In genomic region chr17:57058891-57059485, GRCm38 (mm10) we compare ENCODE assay signal across 8 mouse cellular contexts. TPM values are rescaled to one million over a fixed set of nuclear protein-coding genes. Genes with fewer than 3 reads are reported as not detected.
A peak's percentile ranks its signal among the peaks of the same experiment; 100 is the strongest.
DNase-seq lines count a peak whose midpoint lies in the region; ATAC-seq lines count a peak whose summit lies in the region.

Gene Crb3, plus strand, starts transcription at chr17:57059105.

- no peak for ATAC-seq in CD4-positive, CD25-positive, alpha-beta regulatory T cell, adult 4 months
- peak; percentile 2; the same call in 1 of the 2 replicates for ATAC-seq in forebrain, embryonic 13.5 days
- ATAC-seq in limb, embryonic 11.5 days (ENCODE audit: insufficient number of reproducible peaks, low FRiP score, low TSS enrichment, low read depth): 0 out of 2 replicates have a peak, but pooled peaks have one; percentile 2
- ATAC-seq in midbrain, embryonic 13.5 days: peak; percentile 28
- ATAC-seq in inflammation-experienced regulatory T-cells, adult 6 months: no peak

- H3K9ac ChIP-seq in forebrain, embryonic 13.5 days: peak within 1 kb of the TSS; percentile 81
- peak within 1 kb of the TSS; percentile 41 for H3K9ac ChIP-seq in limb, embryonic 11.5 days (ENCODE audit: low read length)
- peak within 1 kb of the TSS; percentile 85 for H3K9ac ChIP-seq in midbrain, embryonic 13.5 days (replicated peaks)

- H3K4me3 ChIP-seq in forebrain, embryonic 13.5 days: peak within 1 kb of the TSS; percentile 89
- H3K4me3 ChIP-seq in hindbrain, embryonic 10.5 days: peak within 1 kb of the TSS; percentile 74
- peak within 1 kb of the TSS; percentile 72 for H3K4me3 ChIP-seq in limb, embryonic 11.5 days (ENCODE audit: low read depth, low read length)
- H3K4me3 ChIP-seq in midbrain, embryonic 13.5 days (replicated peaks): peak within 1 kb of the TSS; percentile 89

- H3K36me3 ChIP-seq in forebrain, embryonic 13.5 days (ENCODE audit: poor library complexity, severe bottlenecking): peaks cover 28% of the 10 kb centered on the region
- peaks cover 31% of the 10 kb centered on the region for H3K36me3 ChIP-seq in hindbrain, embryonic 10.5 days
- no peaks in the 10 kb centered on the region for H3K36me3 ChIP-seq in limb, embryonic 11.5 days (ENCODE audit: control insufficient read depth, insufficient read depth, low read length)
- H3K36me3 ChIP-seq in midbrain, embryonic 13.5 days: peaks cover 33% of the 10 kb centered on the region

- peak within 1 kb of the TSS; percentile 82 for H3K27ac ChIP-seq in forebrain, embryonic 13.5 days
- H3K27ac ChIP-seq in hindbrain, embryonic 10.5 days: peak within 1 kb of the TSS; percentile 91
- no peak within 1 kb of the TSS for H3K27ac ChIP-seq in limb, embryonic 11.5 days (replicated peaks; ENCODE audit: low read depth, low read length)
- peak within 1 kb of the TSS; percentile 85 for H3K27ac ChIP-seq in midbrain, embryonic 13.5 days

- no peaks in the 10 kb centered on the region for H3K9me3 ChIP-seq in forebrain, embryonic 13.5 days (replicated peaks)
- no peaks in the 10 kb centered on the region for H3K9me3 ChIP-seq in hindbrain, embryonic 10.5 days
- H3K9me3 ChIP-seq in limb, embryonic 11.5 days (ENCODE audit: control insufficient read depth, low read length): no peaks in the 10 kb centered on the region
- no peaks in the 10 kb centered on the region for H3K9me3 ChIP-seq in midbrain, embryonic 13.5 days

- peak; percentile 19 for DNase-seq in CD4-positive, CD25-positive, alpha-beta regulatory T cell, adult 2 months (ENCODE audit: low read depth, low spot score)
- DNase-seq in adrenal gland, postnatal 14 days: peak; percentile 59
- DNase-seq in hindbrain, embryonic 10.5 days (ENCODE audit: low spot score): no peak
- peak; percentile 57 for DNase-seq in limb, embryonic 11.5 days (ENCODE audit: low spot score)

- WGBS in forebrain, embryonic 13.5 days: 0% methylated on average over 20 of the region's 22 CpGs
- under 1% methylated on average over 19 of the region's 22 CpGs for WGBS in hindbrain, embryonic 10.5 days
- WGBS in limb, embryonic 11.5 days: 0% methylated on average over 15 of the region's 22 CpGs
- 1% methylated on average over 20 of the region's 22 CpGs for WGBS in midbrain, embryonic 13.5 days

- peaks cover 28% of the 10 kb centered on the region for H3K4me1 ChIP-seq in forebrain, embryonic 13.5 days
- peaks cover 36% of the 10 kb centered on the region for H3K4me1 ChIP-seq in hindbrain, embryonic 10.5 days (replicated peaks)
- H3K4me1 ChIP-seq in limb, embryonic 11.5 days (ENCODE audit: control insufficient read depth, insufficient read depth, low read length): no peaks in the 10 kb centered on the region
- peaks cover 29% of the 10 kb centered on the region for H3K4me1 ChIP-seq in midbrain, embryonic 13.5 days (replicated peaks)

- peaks cover 29% of the 10 kb centered on the region for H3K27me3 ChIP-seq in forebrain, embryonic 13.5 days
- H3K27me3 ChIP-seq in hindbrain, embryonic 10.5 days (ENCODE audit: insufficient read depth, poor library complexity, severe bottlenecking): peaks cover 41% of the 10 kb centered on the region
- peaks cover 34% of the 10 kb centered on the region for H3K27me3 ChIP-seq in limb, embryonic 11.5 days (ENCODE audit: control insufficient read depth, insufficient read depth, low read length)
- peaks cover 29% of the 10 kb centered on the region for H3K27me3 ChIP-seq in midbrain, embryonic 13.5 days

- peak within 1 kb of the TSS; percentile 75 for H3K4me2 ChIP-seq in forebrain, embryonic 13.5 days
- peak within 1 kb of the TSS; percentile 72 for H3K4me2 ChIP-seq in limb, embryonic 11.5 days (ENCODE audit: low read depth, severe bottlenecking)
- peak within 1 kb of the TSS; percentile 74 for H3K4me2 ChIP-seq in midbrain, embryonic 13.5 days (replicated peaks)

RNA-seq across cellular contexts. Expression of gene Crb3, which starts in this region (rescaled TPM):
- 1 to 10 TPM; 2.1 to 2.9 TPM for polyA plus RNA-seq in CD4-positive, CD25-positive, alpha-beta regulatory T cell, adult 4 months (2017; shearing (Covaris generic))
- total RNA-seq in adrenal gland, postnatal 14 days (2021): 0.38 and 1.4 TPM in 2 replicates
- 0.68 and 2.1 TPM in 2 replicates for polyA plus RNA-seq in forebrain, embryonic 13.5 days (2015; fragmentation: Nextera tagmentation; extraction: Ambion mirVana)
- polyA plus RNA-seq in hindbrain, embryonic 10.5 days (2016; fragmentation: Nextera tagmentation; extraction: Ambion mirVana): 5.1 and 8.2 TPM in 2 replicates
- 1.0 and 1.1 TPM in 2 replicates for polyA plus RNA-seq in limb, embryonic 11.5 days (2014; fragmentation: Nextera tagmentation; extraction: Ambion mirVana)
- polyA plus RNA-seq in midbrain, embryonic 13.5 days (2015; fragmentation: Nextera tagmentation; extraction: Ambion mirVana): 0.73 and 1.2 TPM in 2 replicates
- polyA plus RNA-seq in inflammation-experienced regulatory T-cells, adult 6 months (2017; shearing (Covaris generic)): 1 to 10 TPM in 1 of 3 experiments, under 1 TPM in 2; 0.94 to 2.4 (median 0.99) TPM

Comparison
In these comparisons a context has a peak if more than half of its experiments do, and no peak if none do; other contexts are left out.
1. ATAC-seq: peak in forebrain, embryonic 13.5 days (single experiment), limb, embryonic 11.5 days (single experiment) and midbrain, embryonic 13.5 days (single experiment); none in CD4-positive, CD25-positive, alpha-beta regulatory T cell, adult 4 months (single experiment) and inflammation-experienced regulatory T-cells, adult 6 months (single experiment).
2. Peak in every context shown above with its lines, with median percentiles within 50 percentile points of each other: H3K4me2 ChIP-seq, H3K4me3 ChIP-seq and H3K9ac ChIP-seq.